Mouse (Mus musculus): ENCODE measurements around the gene Ccser1. TPM values are rescaled to one million over a fixed set of nuclear protein-coding genes. Genes with fewer than 3 reads are reported as not detected.
"Not testable (repeated sequence)": the region's sequence is repeated elsewhere in the genome, so short reads cannot be mapped to it uniquely, and the experiment has no call there.

Gene Ccser1
- polyA plus RNA-seq, 1 experiment, result not detected

DNA sequence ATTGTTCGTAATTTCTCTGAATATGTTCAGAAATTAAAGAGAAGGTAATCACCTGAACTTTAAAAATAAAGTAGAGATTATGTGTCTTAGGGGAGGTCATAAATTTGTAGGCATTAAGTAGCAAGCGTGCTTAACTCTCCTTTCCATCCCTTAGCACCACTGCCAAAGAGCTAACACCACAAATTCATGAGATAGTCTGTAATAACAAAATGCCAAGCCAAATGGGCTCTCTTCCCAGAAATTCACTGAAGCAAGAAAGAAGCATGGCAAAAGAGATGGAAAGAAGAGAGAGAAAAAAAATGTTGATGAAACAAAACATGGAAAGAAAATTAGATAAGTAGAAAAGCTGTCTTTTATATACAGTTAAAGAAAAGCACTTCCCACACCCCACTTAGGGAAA, 796.8 kb downstream of the Ccser1 start:
- Histone ChIP-seq H3K4me3 (ENCODE audit: insufficient read depth, low read depth, low read length) (no peak overlapping the region), H3K27ac (ENCODE audit: insufficient read depth, low read depth, low read length) (no peak overlapping the region), H3K4me1 (ENCODE audit: control insufficient read depth, insufficient read depth, low read length) (no peaks in the 10 kb centered on the region)
- TF ChIP-seq CTCF (IDR thresholded peaks at IDR 0.05; ENCODE audit: insufficient read depth, low read depth, low read length) (no peak), POLR2A (IDR thresholded peaks at IDR 0.05; ENCODE audit: insufficient read depth, low read depth, low read length) (no peak)
- 64% methylated on average over 2 of the region's 2 CpGs for whole genome bisulfite sequencing

DNA sequence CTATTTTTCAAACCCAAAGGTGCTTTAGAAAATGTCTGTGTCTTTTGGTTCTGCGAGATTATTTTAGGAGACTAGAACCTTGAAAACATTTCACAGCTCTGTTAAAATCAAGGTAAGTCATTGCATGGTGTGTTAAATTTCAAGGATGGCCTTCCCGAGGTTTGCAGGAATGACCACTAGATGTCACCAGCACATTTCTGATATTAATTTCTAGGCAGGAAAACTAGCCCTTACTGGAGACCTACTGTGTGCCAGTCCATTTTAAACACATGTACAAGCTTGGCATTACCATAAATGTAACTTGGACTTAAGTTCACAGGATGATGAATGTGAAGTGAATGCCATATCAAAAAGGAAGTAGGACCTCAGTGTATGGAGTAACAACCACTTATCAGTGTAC, 798.3 kb downstream of the Ccser1 start:
- no peak overlapping the region for H3K4me3 ChIP-seq (ENCODE audit: insufficient read depth, low read depth, low read length)
- no peaks in the 10 kb centered on the region for H3K4me1 ChIP-seq (ENCODE audit: control insufficient read depth, insufficient read depth, low read length)
- no peak overlapping the region for H3K27ac ChIP-seq (ENCODE audit: insufficient read depth, low read depth, low read length)
- WGBS, result 28% methylated on average over 2 of the region's 2 CpGs
- no peak for TF ChIP-seq POLR2A (IDR thresholded peaks at IDR 0.05; ENCODE audit: insufficient read depth, low read depth, low read length)
- no peak for TF ChIP-seq CTCF (IDR thresholded peaks at IDR 0.05; ENCODE audit: insufficient read depth, low read depth, low read length)

DNA sequence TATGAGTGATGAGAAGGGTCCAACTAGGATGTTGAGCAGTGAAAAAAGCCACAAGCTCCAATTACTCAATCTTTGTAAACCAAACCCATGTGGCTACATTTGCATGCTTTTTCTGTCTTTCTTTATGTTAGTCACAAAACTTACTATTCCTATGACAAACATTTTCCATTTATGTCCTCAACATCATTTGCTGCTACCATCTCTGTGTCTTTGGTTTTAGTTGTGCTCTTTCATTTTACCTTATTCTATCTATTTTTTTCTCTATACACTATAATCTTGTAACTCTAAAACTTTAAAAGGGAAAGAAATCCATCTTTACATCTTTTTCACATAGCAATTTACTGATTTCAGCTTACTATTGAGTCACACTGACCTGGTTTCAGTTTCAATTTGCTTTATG, 834.2 kb downstream of the Ccser1 start:
- H3K4me1 ChIP-seq (ENCODE audit: control insufficient read depth, insufficient read depth, low read length), result no peaks in the 10 kb centered on the region
- H3K27ac ChIP-seq (ENCODE audit: insufficient read depth, low read depth, low read length), result no peak overlapping the region
- no peak for TF ChIP-seq CTCF (IDR thresholded peaks at IDR 0.05; ENCODE audit: insufficient read depth, low read depth, low read length)
- no peak overlapping the region for H3K4me3 ChIP-seq (ENCODE audit: insufficient read depth, low read depth, low read length)

DNA sequence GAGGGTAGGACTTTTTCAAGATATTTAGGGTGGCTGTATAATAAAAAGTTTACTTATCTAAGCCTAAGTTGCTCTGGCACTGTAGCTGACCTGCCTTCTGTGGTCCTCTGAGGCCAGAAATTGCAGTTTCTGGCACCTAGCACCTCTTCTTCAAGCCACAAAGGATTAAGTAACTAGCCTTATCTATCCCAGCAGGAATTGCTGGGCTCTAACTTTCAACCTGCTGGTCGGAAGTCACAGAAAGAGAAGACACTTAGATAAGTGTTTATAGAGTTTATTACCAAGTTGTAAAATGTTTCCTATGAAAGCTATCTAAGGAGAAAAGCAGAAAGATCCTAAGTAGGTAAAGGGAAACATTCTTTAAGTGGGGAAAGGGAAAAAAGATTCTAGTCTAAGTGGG, 864.3 kb downstream of the Ccser1 start:
- 89% methylated on average over 1 of the region's 1 CpGs for WGBS
- Histone ChIP-seq H3K27ac (ENCODE audit: insufficient read depth, low read depth, low read length) (no peak overlapping the region), H3K4me3 (ENCODE audit: insufficient read depth, low read depth, low read length) (no peak overlapping the region), H3K4me1 (ENCODE audit: control insufficient read depth, insufficient read depth, low read length) (no peaks in the 10 kb centered on the region)
- TF ChIP-seq POLR2A (IDR thresholded peaks at IDR 0.05; ENCODE audit: insufficient read depth, low read depth, low read length) (no peak), CTCF (IDR thresholded peaks at IDR 0.05; ENCODE audit: insufficient read depth, low read depth, low read length) (no peak)

DNA sequence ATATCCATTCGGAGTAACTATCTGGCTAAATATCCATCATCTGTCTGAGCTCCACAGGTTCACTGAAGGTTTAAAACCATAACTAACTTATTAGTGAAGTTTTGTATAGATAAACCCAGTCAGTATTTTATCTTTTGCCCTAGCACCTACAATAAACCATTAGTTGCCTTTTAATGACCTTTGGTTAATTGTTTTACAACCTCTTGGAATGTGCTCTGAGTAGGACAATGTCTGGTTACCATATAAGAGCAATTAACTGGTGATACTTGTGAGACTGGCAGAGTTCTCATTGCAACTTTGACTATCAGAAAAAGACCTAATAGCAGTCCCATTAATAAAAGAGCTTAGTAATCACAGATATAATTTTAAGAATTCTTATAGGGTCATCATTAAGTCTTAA, 864.9 kb downstream of the Ccser1 start:
- H3K4me1 ChIP-seq (ENCODE audit: control insufficient read depth, insufficient read depth, low read length), result not testable (repeated sequence)
- 95% methylated on average over 1 of the region's 1 CpGs for WGBS

DNA sequence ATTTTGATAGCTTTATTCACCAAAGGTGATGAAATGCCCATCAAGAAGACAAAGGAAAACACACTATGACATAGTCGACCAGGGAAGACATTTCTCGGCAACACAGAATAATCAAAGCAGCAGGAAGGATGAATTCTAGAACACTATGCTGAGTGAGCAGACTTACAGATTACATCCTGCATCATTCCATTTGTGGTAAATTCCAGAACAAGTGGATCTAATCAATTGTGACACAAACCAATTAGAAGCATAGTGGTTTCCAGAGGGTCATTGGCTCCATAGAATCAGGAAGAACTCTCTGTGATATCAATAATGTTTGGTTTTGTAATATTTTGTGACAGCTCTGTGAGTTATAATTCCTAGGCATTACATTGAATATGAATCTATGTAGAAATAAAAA, 875.2 kb downstream of the Ccser1 start:
- Histone ChIP-seq H3K27ac (ENCODE audit: insufficient read depth, low read depth, low read length) (no peak overlapping the region), H3K4me3 (ENCODE audit: insufficient read depth, low read depth, low read length) (no peak overlapping the region), H3K4me1 (ENCODE audit: control insufficient read depth, insufficient read depth, low read length) (no peaks in the 10 kb centered on the region)
- 87% methylated on average over 2 of the region's 2 CpGs for WGBS
- TF ChIP-seq CTCF (IDR thresholded peaks at IDR 0.05; ENCODE audit: insufficient read depth, low read depth, low read length) (no peak), POLR2A (IDR thresholded peaks at IDR 0.05; ENCODE audit: insufficient read depth, low read depth, low read length) (no peak)

More for the DNA sequence above, 864.9 kb downstream of the Ccser1 start:
- not testable (repeated sequence) for H3K27ac ChIP-seq (ENCODE audit: insufficient read depth, low read depth, low read length); H3K4me3 ChIP-seq (ENCODE audit: insufficient read depth, low read depth, low read length)

DNA sequence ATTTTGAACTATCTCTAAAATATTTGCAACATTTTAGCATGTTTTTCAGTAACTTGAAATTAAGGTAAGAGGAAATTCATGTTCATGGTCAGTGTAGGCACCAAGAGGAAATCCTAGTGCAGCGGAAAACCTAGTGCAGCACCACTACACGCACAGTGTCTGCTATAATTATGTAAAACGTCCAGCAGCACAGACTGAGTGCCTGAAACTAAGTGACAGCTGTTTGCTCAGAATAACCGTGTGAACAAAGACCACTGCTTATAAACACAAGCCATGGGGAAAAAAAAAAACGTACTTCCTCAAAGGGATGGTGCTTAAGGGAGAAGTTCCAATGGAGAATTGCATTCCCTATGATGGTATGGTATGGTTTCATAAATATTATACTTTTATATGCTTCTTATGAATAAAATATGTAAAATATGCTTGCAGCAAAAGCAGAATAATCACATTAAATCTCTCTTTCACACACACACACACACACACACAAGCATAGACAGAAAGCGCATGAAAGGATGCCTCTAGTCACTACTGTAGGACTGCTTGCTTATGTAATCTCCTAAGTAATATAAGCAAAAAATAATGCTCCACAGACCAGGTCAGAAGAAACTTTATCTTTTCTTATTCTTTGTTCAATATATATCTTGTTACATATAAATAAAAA, 886.4 kb downstream of the Ccser1 start:
- Histone ChIP-seq H3K4me1 (ENCODE audit: control insufficient read depth, insufficient read depth, low read length) (no peaks in the 10 kb centered on the region), H3K4me3 (ENCODE audit: insufficient read depth, low read depth, low read length) (no peak overlapping the region), H3K27ac (ENCODE audit: insufficient read depth, low read depth, low read length) (no peak overlapping the region)
- WGBS, result 53% methylated on average over 6 of the region's 6 CpGs
- no peak for TF ChIP-seq CTCF (IDR thresholded peaks at IDR 0.05; ENCODE audit: insufficient read depth, low read depth, low read length)
- no peak for TF ChIP-seq POLR2A (IDR thresholded peaks at IDR 0.05; ENCODE audit: insufficient read depth, low read depth, low read length)

DNA sequence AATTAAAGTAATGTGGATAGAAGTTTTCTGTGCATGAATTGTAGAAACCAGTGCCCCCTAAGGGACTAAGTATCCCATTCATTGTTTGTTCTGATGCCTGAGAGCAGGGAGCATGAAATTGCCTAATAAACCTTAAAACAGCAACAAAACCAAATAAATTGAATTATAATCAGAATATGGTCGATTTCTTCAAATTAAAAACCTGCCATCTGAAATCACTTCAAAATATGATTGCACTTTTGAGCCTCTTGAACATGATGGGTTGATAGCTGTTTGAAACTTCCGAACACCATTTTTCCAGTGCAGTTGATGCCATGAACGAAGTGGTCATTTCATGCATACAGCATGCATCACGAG, 886.9 kb downstream of the Ccser1 start:
- WGBS, result 80% methylated on average over 4 of the region's 4 CpGs
- H3K4me3 ChIP-seq (ENCODE audit: insufficient read depth, low read depth, low read length), result no peak overlapping the region
- no peak for TF ChIP-seq POLR2A (IDR thresholded peaks at IDR 0.05; ENCODE audit: insufficient read depth, low read depth, low read length)
- TF ChIP-seq CTCF (IDR thresholded peaks at IDR 0.05; ENCODE audit: insufficient read depth, low read depth, low read length), result no peak
- H3K4me1 ChIP-seq (ENCODE audit: control insufficient read depth, insufficient read depth, low read length), result no peaks in the 10 kb centered on the region
- H3K27ac ChIP-seq (ENCODE audit: insufficient read depth, low read depth, low read length), result no peak overlapping the region

DNA sequence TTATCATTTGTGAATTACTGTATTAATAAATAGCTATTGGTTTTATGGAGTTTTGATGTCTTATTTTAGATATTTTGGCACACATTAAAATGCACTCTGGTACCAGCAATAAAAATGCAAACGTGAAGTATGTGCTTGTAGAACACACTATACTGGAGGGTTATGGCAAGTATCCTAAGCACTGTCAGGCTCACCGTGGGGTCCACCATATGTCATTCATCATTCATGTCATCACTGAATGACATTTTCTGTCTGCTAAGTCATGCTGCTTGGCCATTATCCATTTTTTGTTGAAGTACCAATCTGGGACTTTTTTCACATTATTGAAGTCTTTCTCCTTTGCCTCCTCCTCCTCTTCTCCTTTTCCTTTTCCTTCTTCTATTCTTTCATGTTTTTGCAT, 925.3 kb downstream of the Ccser1 start:
- 73% methylated on average over 2 of the region's 2 CpGs for WGBS
- TF ChIP-seq CTCF (IDR thresholded peaks at IDR 0.05; ENCODE audit: insufficient read depth, low read depth, low read length) (no peak), POLR2A (IDR thresholded peaks at IDR 0.05; ENCODE audit: insufficient read depth, low read depth, low read length) (no peak)
- Histone ChIP-seq H3K4me1 (ENCODE audit: control insufficient read depth, insufficient read depth, low read length) (no peaks in the 10 kb centered on the region), H3K4me3 (ENCODE audit: insufficient read depth, low read depth, low read length) (no peak overlapping the region), H3K27ac (ENCODE audit: insufficient read depth, low read depth, low read length) (no peak overlapping the region)

DNA sequence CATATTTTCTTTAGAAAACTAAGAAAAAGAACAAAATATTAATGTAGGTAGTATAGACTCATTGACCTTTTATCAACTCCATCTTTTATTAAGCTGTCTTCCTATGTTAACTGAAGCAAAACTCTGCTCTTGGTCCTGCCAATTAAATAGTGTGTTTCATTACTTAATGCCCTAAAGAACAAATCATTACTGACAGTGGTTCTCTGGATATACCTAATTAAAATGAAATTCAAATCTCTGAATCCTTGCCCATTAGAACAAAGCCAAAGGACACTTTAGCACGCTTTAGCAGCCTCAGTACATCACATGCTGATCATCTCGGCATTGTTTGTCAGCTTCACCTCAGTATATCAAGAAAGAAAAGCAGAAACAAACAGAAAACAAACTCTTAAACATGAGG, 952.4 kb downstream of the Ccser1 start:
- Histone ChIP-seq H3K4me1 (ENCODE audit: control insufficient read depth, insufficient read depth, low read length) (no peaks in the 10 kb centered on the region), H3K27ac (ENCODE audit: insufficient read depth, low read depth, low read length) (no peak overlapping the region), H3K4me3 (ENCODE audit: insufficient read depth, low read depth, low read length) (no peak overlapping the region)
- WGBS, result 83% methylated on average over 2 of the region's 2 CpGs
- TF ChIP-seq POLR2A (IDR thresholded peaks at IDR 0.05; ENCODE audit: insufficient read depth, low read depth, low read length) (no peak), CTCF (IDR thresholded peaks at IDR 0.05; ENCODE audit: insufficient read depth, low read depth, low read length) (no peak)
